Mouse (Mus musculus): Measurements from ENCODE around the gene Cfap298. TPM values are rescaled to one million over a fixed set of nuclear protein-coding genes. Genes with fewer than 3 reads are reported as not detected.

Gene Cfap298
- total RNA-seq (2012; rRNA removed) = 65.9 and 68.5 TPM in 2 replicates
- 100 to 1,000 TPM in 1 of 2 experiments, not detected in 1; 117 TPM for polyA plus RNA-seq (2012; ENCODE audit: insufficient read depth in 1 of 2, insufficient read length in 2 of 2, low read depth in 1 of 2, low replicate concordance in 2 of 2, missing spikeins in 1 of 2)

DNA sequence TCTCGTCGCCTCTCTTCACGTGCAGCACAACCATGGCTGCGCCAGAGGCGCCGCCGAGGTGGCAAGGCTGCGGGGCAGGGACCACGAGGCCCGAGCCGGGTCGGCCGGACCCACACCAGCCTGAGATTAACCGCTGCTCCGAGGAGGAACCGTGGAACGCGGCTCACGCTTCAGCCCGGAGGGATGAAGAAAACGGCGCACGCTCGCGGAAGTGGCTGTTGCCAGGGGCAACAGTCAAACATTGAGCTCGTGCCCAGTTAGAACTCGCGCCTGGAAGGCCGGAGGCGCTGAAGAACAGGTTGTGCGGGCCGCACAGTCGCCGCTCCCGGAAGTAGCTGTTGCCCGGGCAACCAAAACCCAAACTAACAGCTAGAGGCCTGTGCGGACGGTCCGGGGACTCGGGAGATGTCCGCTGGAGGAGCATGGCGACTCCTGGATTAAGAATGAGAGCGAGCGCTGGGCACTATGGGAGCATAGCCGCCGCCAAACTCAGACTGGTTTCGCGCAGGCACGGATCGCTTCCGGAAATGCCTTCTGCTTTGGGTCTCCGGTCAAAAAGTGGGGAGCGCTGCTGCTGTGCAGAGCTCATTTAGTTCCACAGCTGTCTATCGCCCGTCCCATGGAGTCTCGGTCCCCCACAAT is at the start of gene Cfap298:
Gene Cfap298, minus strand, starts transcription at position 428 of the 642 bp plus-strand sequence.
- Histone ChIP-seq H3K4me3 (ENCODE audit: control insufficient read depth in 1 of 2, insufficient read depth in 1 of 2, low read depth in 2 of 2, low read length in 2 of 2) (peak within 1 kb of the TSS; percentile 66 to 99), H3K36me3 (ENCODE audit: control insufficient read depth in 1 of 2, insufficient read depth in 2 of 2, low read length in 2 of 2) (peaks cover 0 to 7% of the 10 kb centered on the region in 2 experiments; a peak in 2 of 4 replicates), H3K9me3 (replicated peaks; ENCODE audit: insufficient read depth, low read length) (no peaks in the 10 kb centered on the region), H3K9ac (ENCODE audit: control insufficient read depth, low read depth, low read length, poor library complexity, severe bottlenecking) (peak within 1 kb of the TSS; percentile 78), H3K27me3 (ENCODE audit: control insufficient read depth in 1 of 2, insufficient read depth in 2 of 2, low read length in 2 of 2) (no peaks in the 10 kb centered on the region), H3K27ac (ENCODE audit: control insufficient read depth, low read depth, low read length) (peak within 1 kb of the TSS; percentile 56), H3K4me1 (ENCODE audit: control insufficient read depth in 1 of 2, insufficient read depth in 2 of 2, low read length in 2 of 2) (peaks cover 0 to 4% of the 10 kb centered on the region in 2 experiments; a peak in 2 of 4 replicates), H3K79me2 (ENCODE audit: control insufficient read depth, insufficient read depth, low read length, poor library complexity) (peaks cover 6% of the 10 kb centered on the region)
- TF ChIP-seq UBTF (IDR thresholded peaks at IDR 0.05; ENCODE audit: borderline replicate concordance, insufficient read depth, low read depth, low read length) (peak; percentile 87; the same call in 1 of the 2 replicates), MEF2A (IDR thresholded peaks at IDR 0.05; ENCODE audit: extremely low read depth, insufficient replicate concordance, low read depth, low read length, poor library complexity, severe bottlenecking) (no peak), POLR2AphosphoS2 (IDR thresholded peaks at IDR 0.05; ENCODE audit: low read length) (no peak), ELF1 (IDR thresholded peaks at IDR 0.05; ENCODE audit: low read depth, low read length) (peak; percentile 64), POLR2A (IDR thresholded peaks at IDR 0.05; ENCODE audit: control insufficient read depth in 1 of 2, insufficient read depth in 1 of 2, low read depth in 1 of 2, low read length in 2 of 2, poor library complexity in 1 of 2) (peak; percentile 71 to 87; a peak in 3 of 4 replicates), USF2 (IDR thresholded peaks at IDR 0.05; ENCODE audit: borderline replicate concordance in 1 of 2, insufficient read depth in 1 of 2, low read depth in 1 of 2, low read length in 2 of 2) (no peak), RAD21 (IDR thresholded peaks at IDR 0.05; ENCODE audit: low read depth, low read length) (no peak), ETS1 (IDR thresholded peaks at IDR 0.05; ENCODE audit: low read depth, low read length) (peak; percentile 46; the same call in 1 of the 2 replicates), MAX (IDR thresholded peaks at IDR 0.05; ENCODE audit: low read length) (peak; percentile 57), MAZ (IDR thresholded peaks at IDR 0.05; ENCODE audit: low read depth, low read length) (0 out of 2 replicates have a peak, but pooled peaks have one; percentile 39), SMC3 (IDR thresholded peaks at IDR 0.05; ENCODE audit: low read depth, low read length) (peak; percentile 27), GATA1 (IDR thresholded peaks at IDR 0.05; ENCODE audit: low read depth, low read length) (no peak), MYC (IDR thresholded peaks at IDR 0.05; ENCODE audit: low read depth, low read length) (peak; percentile 85; the same call in 1 of the 2 replicates), TAL1 (IDR thresholded peaks at IDR 0.05; ENCODE audit: low read length) (no peak), NELFE (IDR thresholded peaks at IDR 0.05; ENCODE audit: low read depth, low read length) (peak; percentile 64), ZKSCAN1 (IDR thresholded peaks at IDR 0.05; ENCODE audit: low read depth, low read length) (no peak), HCFC1 (IDR thresholded peaks at IDR 0.05; ENCODE audit: low read depth, low read length) (peak; percentile 91), SIN3A (IDR thresholded peaks at IDR 0.05; ENCODE audit: low read length) (peak; percentile 99), MXI1 (IDR thresholded peaks at IDR 0.05; ENCODE audit: low read depth, low read length) (peak; percentile 99), TBP (IDR thresholded peaks at IDR 0.05; ENCODE audit: low read depth, low read length) (peak; percentile 79), USF1 (IDR thresholded peaks at IDR 0.05; ENCODE audit: low read depth, low read length) (peak; percentile 39; the same call in 1 of the 2 replicates), TCF12 (IDR thresholded peaks at IDR 0.05; ENCODE audit: low read depth, low read length) (peak; percentile 70), MYB (IDR thresholded peaks at IDR 0.05; ENCODE audit: low read depth, low read length) (0 out of 2 replicates have a peak, but pooled peaks have one; percentile 9), NRF1 (IDR thresholded peaks at IDR 0.05; ENCODE audit: insufficient read depth, low read depth, low read length, poor library complexity, severe bottlenecking) (peak; percentile 60; the same call in 1 of the 2 replicates), CHD2 (IDR thresholded peaks at IDR 0.05; ENCODE audit: low read length) (no peak), MAFK (IDR thresholded peaks at IDR 0.05; ENCODE audit: borderline replicate concordance, low read depth, low read length) (no peak), CTCF (IDR thresholded peaks at IDR 0.05 in 2 of 3, conservative IDR thresholded peaks at IDR 0.05 in 1 of 3; ENCODE audit: control insufficient read depth in 1 of 3, insufficient read depth in 1 of 3, low read depth in 2 of 3, low read length in 3 of 3, poor library complexity in 1 of 3, severe bottlenecking in 1 of 3) (0 out of 6 replicates have a peak, but pooled peaks of 1 of the 3 experiments have one; percentile 1), ZMIZ1 (IDR thresholded peaks at IDR 0.05; ENCODE audit: low read depth, low read length) (0 out of 2 replicates have a peak, but pooled peaks have one; percentile 3)
- DNase-seq (ENCODE audit: low read depth, low spot score) = peak; percentile 97

Measured in MEL (cell line).